Mouse (Mus musculus) liver, postnatal 0 days (tissue): ENCODE measurements around the gene Pard3b. TPM values are rescaled to one million over a fixed set of nuclear protein-coding genes. Genes with fewer than 3 reads are reported as not detected.

Experiments
- ATAC-seq: fragments of 200-750 bp; cut with Nextera tagmentation; 2 replicates; pipeline ENCODE4 v1.8.0; 2017; ENCODE audit warnings: mild to moderate bottlenecking, moderate library complexity
- DNase-seq: peaks from one replicate; pipeline ENCODE4 v3.0.0-alpha.2; 2016
- H3K27ac ChIP-seq: fragments of 300-500 bp; sonication (generic); 2 replicates; pipeline ENCODE4 v1.5.1; 2014; ENCODE audit warnings: antibody characterized with exemption, moderate library complexity, mild to moderate bottlenecking, low read depth
- H3K27me3 ChIP-seq: fragments of 300-500 bp; sonication (generic); 2 replicates; pipeline ENCODE4 v1.6.1; 2014; ENCODE audit warnings: low read length, control low read depth, mixed read lengths; ENCODE audit not compliant: insufficient read depth
- H3K36me3 ChIP-seq: fragments of 300-500 bp; sonication (generic); replicated peaks from 2 replicates; pipeline ENCODE4 v1.6.1; 2014; ENCODE audit warnings: mild to moderate bottlenecking, control low read depth, low read length, moderate library complexity, mixed read lengths; ENCODE audit not compliant: insufficient read depth
- H3K4me1 ChIP-seq: fragments of 300-500 bp; sonication (generic); 2 replicates; pipeline ENCODE4 v1.6.1; 2014; ENCODE audit warnings: antibody characterized with exemption, mild to moderate bottlenecking, control low read depth; ENCODE audit not compliant: insufficient read depth
- H3K4me2 ChIP-seq: fragments of 300-500 bp; sonication (generic); 2 replicates; pipeline ENCODE4 v1.6.1; 2014; ENCODE audit warnings: low read depth, mild to moderate bottlenecking, low read length, moderate library complexity, mixed read lengths
- H3K4me3 ChIP-seq: fragments of 300-500 bp; sonication (generic); 2 replicates; pipeline ENCODE4 v1.5.1; 2014; ENCODE audit warnings: low read depth, low read length
- H3K9ac ChIP-seq: fragments of 300-500 bp; sonication (generic); replicated peaks from 2 replicates; pipeline ENCODE4 v1.6.1; 2014; ENCODE audit warnings: mild to moderate bottlenecking, moderate library complexity
- H3K9me3 ChIP-seq: fragments of 300-500 bp; sonication (generic); 2 replicates; pipeline ENCODE4 v1.6.1; 2016; ENCODE audit warnings: mild to moderate bottlenecking, control low read depth, low read length, mixed read lengths
- CTCF ChIP-seq: sonication (generic); IDR thresholded peaks from 2 replicates; pipeline ENCODE4 v1.5.1; 2016; ENCODE audit warnings: antibody characterized with exemption, low read depth
- EP300 ChIP-seq: IDR thresholded peaks from 2 replicates; pipeline ENCODE4 v1.6.1; 2016; ENCODE audit warnings: antibody characterized with exemption, low read depth, mild to moderate bottlenecking
- WGBS: fragments of 180-500 bp; shearing (Covaris S2); extraction: QIAGEN DNeasy Blood & Tissue Kit; methylation state at CpG from one replicate; pipeline ENCODE4 v1.1.7; 2014; ENCODE audit not compliant: insufficient replicate concordance; 5-methylcytosine and 5-hydroxymethylcytosine counted together
- polyA plus RNA-seq: library from polyadenylated mRNA; unstranded; fragments of >200 nt; fragmentation: Nextera tagmentation; extraction: Ambion mirVana; gene quantifications from 2 replicates; pipeline ENCODE4 v1.2.1, GENCODE M21; 2015

The Pard3b gene
- polyA plus RNA-seq, 1 experiment from 2014 or later = 2.8 TPM

- H3K9me3 ChIP-seq = no peaks in the 10 kb centered on the region
- DNase-seq (no peak), ATAC-seq (no peak)
- no peak overlapping the region for H3K4me2 ChIP-seq
- H3K4me1 ChIP-seq = no peaks in the 10 kb centered on the region
- TF ChIP-seq EP300 (no peak), CTCF (no peak)
- H3K9ac ChIP-seq = no peak overlapping the region
- H3K27me3 ChIP-seq = no peaks in the 10 kb centered on the region
- H3K4me3 ChIP-seq = no peak overlapping the region
- H3K27ac ChIP-seq = no peak overlapping the region
- 73% methylated on average over 3 of the region's 3 CpGs for WGBS
- no peaks in the 10 kb centered on the region for H3K36me3 ChIP-seq
Measured at GRCm38 (mm10) chr1:61997711-61998110, 359.1 kb downstream of the Pard3b start.

GRCm38 (mm10) chr1:62008811-62009210, 370.2 kb downstream of the Pard3b start:
- Histone ChIP-seq H3K27me3 (no peaks in the 10 kb centered on the region), H3K9ac (no peak overlapping the region), H3K4me2 (no peak overlapping the region), H3K27ac (no peak overlapping the region), H3K4me1 (no peaks in the 10 kb centered on the region), H3K4me3 (no peak overlapping the region), H3K9me3 (no peaks in the 10 kb centered on the region), H3K36me3 (no peaks in the 10 kb centered on the region)
- TF ChIP-seq CTCF = no peak
- 81% methylated on average over 2 of the region's 2 CpGs for WGBS
- no peak for DNase-seq
- no peak for ATAC-seq

- no peak for TF ChIP-seq CTCF
- TF ChIP-seq EP300 = no peak
- H3K9me3 ChIP-seq = no peaks in the 10 kb centered on the region
- H3K27me3 ChIP-seq = no peaks in the 10 kb centered on the region
- ATAC-seq = no peak
- H3K4me1 ChIP-seq = no peaks in the 10 kb centered on the region
- no peaks in the 10 kb centered on the region for H3K36me3 ChIP-seq
- no peak overlapping the region for H3K4me2 ChIP-seq
- WGBS = 79% methylated on average over 4 of the region's 4 CpGs
- H3K27ac ChIP-seq = no peak overlapping the region
- H3K9ac ChIP-seq = no peak overlapping the region
- no peak for DNase-seq
- H3K4me3 ChIP-seq = no peak overlapping the region
Measured at GRCm38 (mm10) chr1:62011712-62012111, 373.1 kb downstream of the Pard3b start.

GRCm38 (mm10) chr1:62016536-62017300, 378.1 kb downstream of the Pard3b start:
- no peak for ATAC-seq
- WGBS = 72% methylated on average over 5 of the region's 5 CpGs

GRCm38 (mm10) chr1:62018276-62018675, 379.7 kb downstream of the Pard3b start:
- Histone ChIP-seq H3K4me2 (no peak overlapping the region), H3K36me3 (no peaks in the 10 kb centered on the region), H3K9ac (no peak overlapping the region), H3K4me1 (0 out of 2 replicates have a peak, but pooled peaks cover 2% of the 10 kb centered on the region), H3K4me3 (no peak overlapping the region), H3K27ac (no peak overlapping the region), H3K27me3 (no peaks in the 10 kb centered on the region), H3K9me3 (no peaks in the 10 kb centered on the region)
- TF ChIP-seq CTCF (no peak), EP300 (no peak)
- no peak for ATAC-seq
- no peak for DNase-seq
- WGBS = 77% methylated on average over 5 of the region's 5 CpGs

More at GRCm38 (mm10) chr1:62016536-62017300, 378.1 kb downstream of the Pard3b start:
- no peaks in the 10 kb centered on the region for H3K36me3 ChIP-seq
- TF ChIP-seq CTCF = no peak
- no peak for TF ChIP-seq EP300
- no peaks in the 10 kb centered on the region for H3K9me3 ChIP-seq
- 0 out of 2 replicates have a peak, but pooled peaks cover 2% of the 10 kb centered on the region for H3K4me1 ChIP-seq
- no peak overlapping the region for H3K4me3 ChIP-seq
- H3K27ac ChIP-seq = no peak overlapping the region
- H3K4me2 ChIP-seq = no peak overlapping the region
- no peak overlapping the region for H3K9ac ChIP-seq
- no peaks in the 10 kb centered on the region for H3K27me3 ChIP-seq
- DNase-seq = no peak

GRCm38 (mm10) chr1:62019743-62020142, 381.1 kb downstream of the Pard3b start:
- ATAC-seq = no peak
- no peak for TF ChIP-seq EP300
- no peak for TF ChIP-seq CTCF
- Histone ChIP-seq H3K27ac (no peak overlapping the region), H3K4me2 (no peak overlapping the region), H3K4me3 (no peak overlapping the region), H3K27me3 (no peaks in the 10 kb centered on the region), H3K9ac (no peak overlapping the region), H3K4me1 (0 out of 2 replicates have a peak, but pooled peaks cover 2% of the 10 kb centered on the region), H3K9me3 (no peaks in the 10 kb centered on the region), H3K36me3 (no peaks in the 10 kb centered on the region)
- no peak for DNase-seq
